Mouse (Mus musculus) bone marrow, adult 2 months (tissue): ENCODE results near the gene Bub1b.

Experiments
- CTCF ChIP-seq: fragments of 200-500 bp; IDR thresholded peaks from 2 replicates; pipeline ENCODE4 v1.5.1; 2011; ENCODE audit warnings: low read length, control low read depth; ENCODE audit not compliant: control insufficient read depth, insufficient read depth
- POLR2A ChIP-seq: fragments of 200-500 bp; IDR thresholded peaks from 2 replicates; pipeline ENCODE4 v1.6.1; 2011; ENCODE audit warnings: low read depth, mild to moderate bottlenecking, control low read depth, low read length, borderline replicate concordance; ENCODE audit not compliant: control insufficient read depth

DNA sequence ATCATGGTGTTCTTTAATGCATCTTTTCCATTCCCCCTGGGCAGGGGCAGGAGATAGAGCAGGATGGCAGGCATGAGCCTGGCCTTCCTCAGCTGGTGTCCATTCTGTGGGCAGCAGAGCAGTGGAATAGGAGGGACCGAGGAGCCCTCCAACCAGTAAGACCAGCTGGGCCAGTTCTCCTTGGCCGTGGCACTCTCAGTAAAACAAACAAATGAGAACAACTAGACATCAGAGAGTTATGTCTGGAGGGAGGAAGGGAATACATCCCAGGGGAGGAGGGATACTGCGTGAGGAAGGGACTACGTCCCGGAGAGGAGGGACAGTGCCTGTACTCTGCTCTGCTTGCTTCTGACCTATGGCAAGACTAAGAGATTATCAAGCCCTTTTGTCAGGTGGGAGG, 12.0 kb upstream of the Bub1b start:
- TF ChIP-seq CTCF (no peak), POLR2A (no peak)
